Mouse (Mus musculus) right cerebral cortex, adult 2 months (tissue): ENCODE results near the gene Dld.

Experiments used
- DNase-seq, 2 experiments: peaks; one replicate each; pipeline ENCODE4 v3.0.0; 2021 to 2022; ENCODE audit warnings: low spot score in 2 of 2

Gene Dld

GRCm38 (mm10) chr12:31350944-31351928, at the start of gene Dld:
Gene Dld (minus strand): TSS chr12:31351453.
- peak; percentile 97 to 98 for DNase-seq

DNA sequence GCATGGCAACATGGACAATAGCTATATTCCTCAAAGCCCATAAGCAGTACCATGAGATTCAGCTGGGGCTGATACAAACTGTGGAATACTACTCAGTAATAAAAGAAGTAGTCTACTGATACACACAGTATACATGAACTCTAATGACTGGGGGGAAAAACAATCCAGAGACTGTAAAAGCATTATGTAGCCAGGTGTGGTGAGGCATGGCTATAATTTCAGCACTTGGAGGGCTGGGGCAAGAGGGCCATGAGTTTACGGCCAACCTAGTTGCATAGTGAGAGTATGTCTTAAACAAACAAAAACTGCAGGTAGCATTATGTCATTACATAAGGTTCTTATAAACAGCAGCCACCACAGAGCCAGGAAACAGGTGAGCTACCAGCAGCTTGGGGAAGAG, 49.6 kb upstream of the Dld start:
- no peak for DNase-seq

- DNase-seq, result no peak
Observed at GRCm38 (mm10) chr12:31397709-31398108, 46.5 kb upstream of the Dld start.

DNA sequence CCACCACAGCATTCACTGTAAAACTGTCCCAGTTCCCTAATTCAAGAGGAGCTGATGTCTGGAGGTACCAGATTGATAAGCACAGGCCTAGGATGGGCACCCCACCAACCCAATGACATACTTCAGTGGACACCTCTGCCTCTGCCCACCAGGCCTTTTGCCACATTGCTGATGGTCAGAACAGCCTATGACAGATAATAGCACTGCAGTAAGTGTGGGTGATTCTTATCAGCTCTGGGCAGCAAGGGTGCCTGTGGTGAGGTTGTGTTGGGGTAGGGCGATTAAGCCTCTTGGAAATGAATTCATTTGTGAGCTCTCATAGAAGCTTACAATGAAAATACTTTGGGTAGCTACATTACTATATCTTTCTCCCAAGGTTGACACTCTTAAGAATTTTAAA, 44.6 kb upstream of the Dld start:
- DNase-seq, result no peak

DNA sequence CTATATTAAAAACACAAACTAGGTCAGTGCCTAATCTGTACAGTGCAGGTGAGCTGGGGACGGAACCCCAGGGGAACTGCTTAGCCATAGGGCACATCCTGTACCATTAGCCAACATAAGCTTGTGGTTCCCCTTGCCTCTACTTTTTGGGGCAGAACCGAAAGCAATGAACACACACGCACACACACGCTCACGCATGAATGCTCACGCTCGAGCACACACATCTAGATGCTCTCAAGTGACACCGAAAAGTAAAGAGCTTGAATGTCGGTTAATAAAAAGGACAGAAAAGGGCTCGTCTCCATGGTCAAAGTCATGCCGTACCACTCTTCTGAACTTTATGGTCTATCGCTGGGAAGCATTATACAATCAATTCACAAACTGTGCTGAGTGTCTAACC, 40.4 kb upstream of the Dld start:
- DNase-seq, result no peak

DNA sequence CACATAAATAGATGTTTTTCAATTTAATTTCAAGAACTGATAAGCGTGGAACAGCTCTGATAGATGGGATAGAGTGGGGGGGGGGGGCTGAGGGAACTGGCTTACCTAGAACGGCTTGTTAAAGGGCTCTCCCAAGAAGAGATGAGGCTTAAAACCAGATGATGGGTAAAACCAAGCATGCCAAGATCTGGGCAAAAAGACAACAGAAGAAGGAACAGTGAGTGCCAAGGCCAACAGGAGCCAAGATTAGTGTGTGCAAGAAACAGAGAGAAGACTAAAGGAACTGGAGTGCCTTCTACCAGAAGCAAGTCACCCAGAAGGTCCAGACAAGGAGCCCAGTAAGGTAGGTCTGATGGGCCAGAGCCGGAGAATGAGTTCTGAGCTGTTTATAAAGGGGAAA, 39.3 kb upstream of the Dld start, which contains the start of gene Slc26a3:
Gene Slc26a3 (plus strand): TSS at position 301 of the 400 bp plus-strand sequence.
- no peak for DNase-seq

- no peak for DNase-seq
Observed at GRCm38 (mm10) chr12:31387303-31387702, 36.0 kb upstream of the Dld start.

DNA sequence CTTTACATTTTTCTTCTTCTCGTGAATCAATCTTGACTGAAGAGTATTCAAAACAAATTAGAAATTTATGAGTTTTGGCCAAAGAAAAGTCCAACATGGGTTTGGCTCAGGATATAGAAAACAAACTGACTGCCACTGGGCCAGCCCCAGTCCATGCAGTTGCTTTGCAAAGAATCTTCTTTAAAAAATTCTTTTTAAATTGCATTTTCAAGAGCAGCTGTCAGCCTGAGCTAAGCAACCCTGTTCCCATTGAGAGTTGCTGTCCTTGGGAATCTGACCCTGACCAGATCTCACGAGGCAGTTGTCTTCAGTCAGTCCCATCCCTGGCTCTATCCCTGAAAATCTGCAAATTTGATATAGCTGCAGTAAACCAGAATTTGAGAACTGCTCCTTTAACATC, 31.2 kb upstream of the Dld start:
- DNase-seq, result no peak

DNA sequence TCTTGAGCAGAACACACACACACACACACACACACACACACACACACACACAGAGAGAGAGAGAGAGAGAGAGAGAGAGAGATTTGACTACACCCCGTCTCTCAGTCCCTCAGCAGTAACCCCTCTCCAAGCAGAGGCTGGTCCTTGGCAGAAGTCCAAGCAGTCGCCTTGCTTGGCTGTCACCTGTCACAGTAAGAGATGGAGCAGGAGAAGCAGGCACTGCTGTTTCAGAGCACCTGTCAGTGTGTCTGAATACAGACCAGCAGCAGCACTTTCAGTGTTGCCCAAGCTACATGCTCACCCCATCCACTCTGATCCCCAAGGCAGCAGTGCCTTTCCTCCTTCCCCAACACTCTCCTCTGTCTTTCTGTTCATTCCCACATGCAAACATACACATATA, 29.6 kb upstream of the Dld start:
- DNase-seq, result no peak

- DNase-seq, result no peak
Observed at GRCm38 (mm10) chr12:31377241-31377640, 26.0 kb upstream of the Dld start.

DNA sequence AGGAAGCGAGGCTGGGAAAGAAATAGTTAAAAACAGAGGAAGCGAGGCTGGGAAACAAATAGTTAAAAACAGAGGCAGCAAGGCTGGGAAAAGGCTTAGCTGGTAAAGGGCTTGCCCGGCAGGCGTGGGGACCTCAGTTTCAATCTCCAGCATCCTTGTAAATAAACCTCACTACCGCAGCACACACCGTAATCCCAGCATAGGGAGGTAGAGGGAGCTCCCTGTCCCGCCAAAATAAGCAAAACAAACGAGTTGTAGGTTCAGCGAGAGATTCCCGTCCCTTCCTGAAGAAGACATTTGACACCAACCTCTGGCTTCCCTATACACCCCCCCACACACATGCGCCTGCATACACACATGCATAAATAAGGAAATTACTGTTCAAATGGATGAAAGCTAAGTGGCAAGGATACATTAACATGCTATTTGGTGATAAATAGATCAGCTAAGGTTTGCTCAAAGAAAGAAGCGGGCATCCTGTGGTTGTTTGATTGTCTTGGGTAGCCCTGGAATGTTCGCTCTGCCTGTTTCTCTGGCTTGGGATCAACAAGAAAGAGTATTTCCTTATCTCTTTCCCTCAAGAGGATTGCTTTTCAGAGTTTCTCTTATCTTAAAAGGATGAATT, 25.2 kb upstream of the Dld start:
- no peak for DNase-seq

GRCm38 (mm10) chr12:31375283-31375615, 24.0 kb upstream of the Dld start:
- DNase-seq, result no peak

GRCm38 (mm10) chr12:31374603-31375282, 23.5 kb upstream of the Dld start:
- DNase-seq, result peak; percentile 72

- DNase-seq, result no peak
Observed at GRCm38 (mm10) chr12:31369656-31370055, 18.4 kb upstream of the Dld start.

DNA sequence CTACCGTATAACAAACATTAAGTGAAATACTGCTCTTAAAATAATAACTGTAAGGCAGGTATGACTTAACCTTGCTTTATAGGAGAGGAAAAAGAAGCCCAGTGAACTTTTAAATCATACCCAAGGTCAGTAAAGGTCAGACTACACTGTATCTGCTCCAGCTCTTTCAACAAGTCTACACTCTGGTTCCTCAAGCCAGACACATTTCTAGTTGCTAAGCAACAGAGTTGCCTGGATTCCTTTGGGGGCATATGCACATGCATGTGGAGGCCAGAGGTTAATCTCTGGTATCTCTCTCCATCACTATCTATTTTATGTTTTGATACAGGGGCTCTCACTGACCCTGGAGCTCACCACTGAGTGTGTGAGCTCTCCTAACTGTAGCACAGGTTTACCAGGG, 17.9 kb upstream of the Dld start:
- DNase-seq, result no peak

DNA sequence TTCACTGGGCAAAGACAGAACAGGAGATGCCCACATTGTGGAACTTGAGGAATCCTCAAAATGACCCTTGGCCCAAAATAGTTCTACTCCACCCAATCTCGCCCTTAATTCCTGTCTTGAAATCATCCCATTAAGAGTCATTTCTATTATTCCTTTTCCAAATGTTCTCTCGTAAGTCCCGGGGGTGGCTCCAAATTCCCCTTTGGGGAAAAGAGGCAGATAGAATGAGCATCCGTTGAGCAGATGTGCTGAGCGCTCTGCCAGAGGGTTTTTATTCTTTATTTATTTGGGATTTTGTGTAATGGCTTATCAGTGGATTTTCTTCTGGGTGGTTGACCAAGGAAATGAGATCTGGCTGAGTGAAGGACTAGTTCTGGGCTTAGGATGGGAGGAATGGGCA, 16.5 kb upstream of the Dld start:
- DNase-seq, result no peak

- DNase-seq, result no peak
Observed at GRCm38 (mm10) chr12:31366428-31366827, 15.2 kb upstream of the Dld start.

DNA sequence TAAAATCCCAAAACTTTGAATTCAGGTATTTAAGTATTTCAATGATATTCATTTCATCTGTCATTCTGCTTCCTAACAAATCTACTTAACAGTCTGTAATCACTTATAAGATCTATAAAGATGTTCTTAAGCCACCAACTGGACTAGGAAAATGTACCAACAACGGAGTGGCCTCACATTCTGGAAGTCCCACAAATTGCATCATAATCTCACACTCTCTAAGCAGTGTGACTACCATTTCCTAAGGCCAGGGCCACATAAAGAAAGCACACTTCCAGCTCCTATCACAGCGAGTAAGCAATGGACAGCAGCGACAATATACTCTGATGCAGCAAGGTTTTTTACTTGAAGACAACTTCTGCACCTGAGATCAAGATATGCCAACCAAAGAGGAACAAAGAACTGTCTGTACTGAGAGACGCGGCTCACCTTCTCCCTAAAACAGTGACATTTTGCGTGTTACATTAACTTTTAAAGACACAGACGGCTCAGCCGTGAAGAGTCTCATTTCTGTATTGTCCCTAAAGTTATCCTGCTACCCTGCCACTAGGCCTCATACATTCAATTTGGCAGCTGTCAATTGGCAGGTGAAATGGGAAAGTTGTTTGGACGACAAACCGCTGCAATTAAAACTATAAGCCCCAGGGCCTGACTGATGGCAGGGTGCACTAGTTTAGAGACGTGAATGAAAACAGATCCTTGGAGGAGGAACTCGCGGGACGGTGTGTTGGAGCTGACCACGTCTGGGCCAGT, 886 bp downstream of the Dld start:
- no peak for DNase-seq

DNA sequence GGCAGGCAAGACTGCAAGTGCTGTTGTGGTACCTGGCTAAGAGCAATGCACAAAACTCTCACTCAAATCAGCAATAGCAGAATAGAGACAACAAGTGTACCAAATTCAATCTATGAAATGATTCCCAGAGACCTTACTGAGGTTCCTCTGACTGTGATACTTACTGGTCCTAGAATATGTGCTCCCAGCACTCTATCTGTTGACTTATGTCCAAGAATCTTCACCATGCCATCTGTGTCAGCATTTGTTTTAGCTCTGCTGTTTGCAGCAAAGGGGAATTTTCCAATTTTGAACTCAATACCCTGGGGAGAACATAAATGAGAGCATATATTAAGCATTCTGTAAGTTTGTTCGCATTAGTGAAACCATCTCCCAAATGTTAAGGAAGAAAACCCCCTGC, 18.0 kb downstream of the Dld start:
- no peak for DNase-seq

DNA sequence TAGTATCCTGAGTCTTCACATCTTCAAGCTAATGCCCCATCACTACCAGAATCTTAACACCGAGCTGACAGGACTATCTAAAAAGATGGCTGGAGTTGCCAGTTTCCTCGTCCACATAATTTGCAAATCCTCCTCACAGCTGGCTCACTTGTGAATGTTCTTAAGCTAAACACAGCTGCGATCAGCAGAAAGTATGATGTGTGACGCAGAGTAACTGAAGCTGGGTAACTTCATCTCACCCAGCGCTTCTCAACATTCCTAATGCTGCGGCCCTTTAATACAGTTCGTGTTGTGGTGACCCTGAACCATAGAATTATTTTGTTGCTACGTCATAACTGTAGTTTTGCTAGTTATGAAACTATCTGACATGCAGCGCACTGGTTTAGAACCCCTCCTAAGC, 24.1 kb downstream of the Dld start:
- DNase-seq, result no peak

DNA sequence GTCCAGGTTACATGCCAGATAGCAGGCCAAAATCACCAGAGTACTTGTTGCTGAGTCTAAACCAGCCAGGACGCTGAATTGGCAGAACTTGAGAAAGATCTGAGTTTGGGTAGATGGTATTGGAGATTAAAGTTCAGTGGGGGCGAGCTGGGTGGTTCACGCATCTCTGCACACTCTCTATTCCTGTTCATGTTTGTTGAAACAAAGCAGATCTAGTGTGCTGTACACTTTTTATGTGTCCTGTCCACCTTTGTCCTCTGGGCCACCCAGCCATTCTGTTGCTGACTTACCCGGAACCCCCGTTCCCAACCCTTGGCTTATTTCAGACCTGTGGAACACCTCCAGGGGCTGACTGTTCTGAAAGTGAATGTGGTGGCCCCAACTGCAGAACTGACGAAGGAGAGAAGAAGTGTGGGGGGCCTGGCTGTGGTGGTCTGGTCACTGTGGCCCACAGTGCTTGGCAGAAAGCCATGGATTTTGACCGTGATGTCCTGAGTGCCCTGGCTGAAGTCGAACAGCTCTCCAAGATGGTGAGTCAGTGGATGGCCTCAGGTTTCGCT, 28.0 kb downstream of the Dld start:
- no peak for DNase-seq

DNA sequence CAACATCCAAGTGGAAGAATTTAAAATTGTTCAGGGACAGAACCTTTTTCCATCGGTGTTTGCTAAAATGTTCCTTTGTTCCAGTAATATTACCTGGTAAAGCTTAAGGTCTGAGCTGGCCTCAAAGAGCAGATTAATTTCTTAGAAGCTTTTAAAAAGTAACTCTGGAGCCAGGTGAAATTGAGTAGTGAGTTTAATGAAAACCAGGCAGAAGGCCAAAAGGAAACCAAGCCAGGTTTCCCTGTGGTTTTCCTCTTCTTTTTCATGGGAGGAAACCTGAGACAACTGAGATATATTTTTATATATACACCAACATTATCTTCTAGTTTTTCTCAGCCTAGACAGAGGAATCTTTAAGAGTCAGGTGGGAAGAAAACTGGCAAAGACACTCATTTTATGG, 29.7 kb downstream of the Dld start:
- DNase-seq, result no peak
